Mouse (Mus musculus): ENCODE measurements around the gene Gpsm3. TPM values are rescaled to one million over a fixed set of nuclear protein-coding genes. Genes with fewer than 3 reads are reported as not detected.
"Not testable (repeated sequence)": the region's sequence is repeated elsewhere in the genome, so short reads cannot be mapped to it uniquely, and the experiment has no call there.

Gpsm3 gene
- polyA plus RNA-seq (2016; fragmentation: Nextera tagmentation; extraction: Ambion mirVana) = 2.6 and 3.8 TPM in 2 replicates

GRCm38 (mm10) chr17:34589681-34590101 is at the start of gene Gpsm3:
TSS of gene Gpsm3 (plus strand) at chr17:34589806.
- Histone ChIP-seq H3K9me3 (no peaks in the 10 kb centered on the region), H3K27me3 (no peaks in the 10 kb centered on the region), H3K9ac (replicated peaks) (peak within 1 kb of the TSS; percentile 18; the same call in 1 of the 2 replicates), H3K4me3 (replicated peaks) (0 out of 2 replicates have a peak within 1 kb of the TSS, but pooled peaks have one; percentile 73), H3K27ac (peak within 1 kb of the TSS; percentile 100), H3K36me3 (peaks cover 8% of the 10 kb centered on the region), H3K4me2 (peak within 1 kb of the TSS; percentile 97), H3K4me1 (replicated peaks) (peaks cover 65% of the 10 kb centered on the region)
- ATAC-seq (ENCODE audit: insufficient number of reproducible peaks, insufficient read depth, low FRiP score, low TSS enrichment, low read depth) = no peak
- 11% methylated on average over 7 of the region's 7 CpGs for WGBS

- H3K4me1 ChIP-seq (replicated peaks); ATAC-seq (ENCODE audit: insufficient number of reproducible peaks, insufficient read depth, low FRiP score, low TSS enrichment, low read depth); H3K9ac ChIP-seq (replicated peaks); H3K9me3 ChIP-seq; H3K4me2 ChIP-seq; H3K27ac ChIP-seq; H3K4me3 ChIP-seq (replicated peaks); H3K36me3 ChIP-seq; H3K27me3 ChIP-seq: not testable (repeated sequence)
- 94% methylated on average over 13 of the region's 13 CpGs for WGBS
These were observed 46.0 kb upstream of the Gpsm3 start for GRCm38 (mm10) chr17:34543567-34543966.

GRCm38 (mm10) chr17:34546797-34547196 is 42.8 kb upstream of the Gpsm3 start:
- H3K4me2 ChIP-seq = no peak overlapping the region
- H3K27me3 ChIP-seq = peaks cover 1% of the 10 kb centered on the region; the same call in 1 of the 2 replicates
- no peaks in the 10 kb centered on the region for H3K9me3 ChIP-seq
- H3K27ac ChIP-seq = no peak overlapping the region
- H3K4me1 ChIP-seq (replicated peaks) = no peaks in the 10 kb centered on the region
- 100% methylated on average over 1 of the region's 1 CpGs for WGBS
- no peak overlapping the region for H3K9ac ChIP-seq (replicated peaks)
- no peak for ATAC-seq (ENCODE audit: insufficient number of reproducible peaks, insufficient read depth, low FRiP score, low TSS enrichment, low read depth)
- no peaks in the 10 kb centered on the region for H3K36me3 ChIP-seq
- no peak overlapping the region for H3K4me3 ChIP-seq (replicated peaks)

GRCm38 (mm10) chr17:34547601-34548000 is 42.0 kb upstream of the Gpsm3 start:
- H3K9ac ChIP-seq (replicated peaks) = no peak overlapping the region
- no peak for ATAC-seq (ENCODE audit: insufficient number of reproducible peaks, insufficient read depth, low FRiP score, low TSS enrichment, low read depth)

GRCm38 (mm10) chr17:34549156-34549555 is 40.5 kb upstream of the Gpsm3 start:
- no peaks in the 10 kb centered on the region for H3K36me3 ChIP-seq
- H3K9me3 ChIP-seq = no peaks in the 10 kb centered on the region
- no peak overlapping the region for H3K4me3 ChIP-seq (replicated peaks)
- no peak overlapping the region for H3K27ac ChIP-seq
- WGBS = 98% methylated on average over 3 of the region's 3 CpGs
- no peak for ATAC-seq (ENCODE audit: insufficient number of reproducible peaks, insufficient read depth, low FRiP score, low TSS enrichment, low read depth)
- no peak overlapping the region for H3K9ac ChIP-seq (replicated peaks)
- no peak overlapping the region for H3K4me2 ChIP-seq
- no peaks in the 10 kb centered on the region for H3K4me1 ChIP-seq (replicated peaks)
- peaks cover 3% of the 10 kb centered on the region; the same call in 1 of the 2 replicates for H3K27me3 ChIP-seq

More at GRCm38 (mm10) chr17:34547601-34548000, 42.0 kb upstream of the Gpsm3 start:
- 90% methylated on average over 4 of the region's 4 CpGs for WGBS
- Histone ChIP-seq H3K36me3 (no peaks in the 10 kb centered on the region), H3K4me2 (no peak overlapping the region), H3K9me3 (no peaks in the 10 kb centered on the region), H3K27me3 (peaks cover 3% of the 10 kb centered on the region; the same call in 1 of the 2 replicates), H3K4me1 (replicated peaks) (no peaks in the 10 kb centered on the region), H3K27ac (no peak overlapping the region), H3K4me3 (replicated peaks) (no peak overlapping the region)

- H3K4me1 ChIP-seq (replicated peaks) = no peaks in the 10 kb centered on the region
- no peak overlapping the region for H3K4me2 ChIP-seq
- no peaks in the 10 kb centered on the region for H3K9me3 ChIP-seq
- 76% methylated on average over 2 of the region's 2 CpGs for WGBS
- no peak overlapping the region for H3K9ac ChIP-seq (replicated peaks)
- no peak for ATAC-seq (ENCODE audit: insufficient number of reproducible peaks, insufficient read depth, low FRiP score, low TSS enrichment, low read depth)
- no peaks in the 10 kb centered on the region for H3K36me3 ChIP-seq
- H3K27me3 ChIP-seq = peaks cover 3% of the 10 kb centered on the region; the same call in 1 of the 2 replicates
- no peak overlapping the region for H3K4me3 ChIP-seq (replicated peaks)
- H3K27ac ChIP-seq = no peak overlapping the region
These were observed 39.8 kb upstream of the Gpsm3 start for GRCm38 (mm10) chr17:34549843-34550242.

GRCm38 (mm10) chr17:34555483-34555882 is 34.1 kb upstream of the Gpsm3 start:
- peaks cover 7% of the 10 kb centered on the region; the same call in 1 of the 2 replicates for H3K27me3 ChIP-seq
- H3K4me3 ChIP-seq (replicated peaks) = no peak overlapping the region
- no peak overlapping the region for H3K27ac ChIP-seq
- no peak overlapping the region for H3K4me2 ChIP-seq
- H3K36me3 ChIP-seq = no peaks in the 10 kb centered on the region
- WGBS = 29% methylated on average over 5 of the region's 5 CpGs
- H3K9me3 ChIP-seq = no peaks in the 10 kb centered on the region
- H3K4me1 ChIP-seq (replicated peaks) = no peaks in the 10 kb centered on the region
- H3K9ac ChIP-seq (replicated peaks) = no peak overlapping the region
- no peak for ATAC-seq (ENCODE audit: insufficient number of reproducible peaks, insufficient read depth, low FRiP score, low TSS enrichment, low read depth)

- ATAC-seq (ENCODE audit: insufficient number of reproducible peaks, insufficient read depth, low FRiP score, low TSS enrichment, low read depth) = no peak
- 85% methylated on average over 8 of the region's 8 CpGs for WGBS
- H3K9ac ChIP-seq (replicated peaks) = no peak overlapping the region
These were observed 33.2 kb upstream of the Gpsm3 start for GRCm38 (mm10) chr17:34556406-34556805.

GRCm38 (mm10) chr17:34557411-34557810 is 32.2 kb upstream of the Gpsm3 start:
- Histone ChIP-seq H3K27me3 (0 out of 2 replicates have a peak, but pooled peaks cover 4% of the 10 kb centered on the region), H3K36me3 (no peaks in the 10 kb centered on the region), H3K27ac (no peak overlapping the region), H3K4me3 (replicated peaks) (no peak overlapping the region), H3K4me2 (no peak overlapping the region), H3K4me1 (replicated peaks) (0 out of 2 replicates have a peak, but pooled peaks cover 3% of the 10 kb centered on the region), H3K9me3 (no peaks in the 10 kb centered on the region), H3K9ac (replicated peaks) (no peak overlapping the region)
- no peak for ATAC-seq (ENCODE audit: insufficient number of reproducible peaks, insufficient read depth, low FRiP score, low TSS enrichment, low read depth)
- 43% methylated on average over 11 of the region's 11 CpGs for WGBS

More at GRCm38 (mm10) chr17:34556406-34556805, 33.2 kb upstream of the Gpsm3 start:
- Histone ChIP-seq H3K36me3 (no peaks in the 10 kb centered on the region), H3K4me1 (replicated peaks) (0 out of 2 replicates have a peak, but pooled peaks cover 3% of the 10 kb centered on the region), H3K9me3 (no peaks in the 10 kb centered on the region), H3K27ac (no peak overlapping the region), H3K4me3 (replicated peaks) (no peak overlapping the region), H3K4me2 (no peak overlapping the region), H3K27me3 (peaks cover 7% of the 10 kb centered on the region; the same call in 1 of the 2 replicates)

GRCm38 (mm10) chr17:34559116-34559515 is 30.5 kb upstream of the Gpsm3 start:
- Histone ChIP-seq H3K4me1 (replicated peaks) (peaks cover 7% of the 10 kb centered on the region), H3K9me3 (no peaks in the 10 kb centered on the region), H3K27me3 (0 out of 2 replicates have a peak, but pooled peaks cover 4% of the 10 kb centered on the region), H3K36me3 (no peaks in the 10 kb centered on the region), H3K9ac (replicated peaks) (no peak overlapping the region), H3K4me2 (no peak overlapping the region), H3K4me3 (replicated peaks) (no peak overlapping the region), H3K27ac (no peak overlapping the region)
- 90% methylated on average over 7 of the region's 7 CpGs for WGBS
- no peak for ATAC-seq (ENCODE audit: insufficient number of reproducible peaks, insufficient read depth, low FRiP score, low TSS enrichment, low read depth)

- Histone ChIP-seq H3K9ac (replicated peaks) (no peak overlapping the region), H3K4me1 (replicated peaks) (peaks cover 14% of the 10 kb centered on the region), H3K9me3 (no peaks in the 10 kb centered on the region), H3K4me3 (replicated peaks) (no peak overlapping the region), H3K4me2 (no peak overlapping the region), H3K36me3 (no peaks in the 10 kb centered on the region), H3K27me3 (0 out of 2 replicates have a peak, but pooled peaks cover 4% of the 10 kb centered on the region), H3K27ac (no peak overlapping the region)
- WGBS = 23% methylated on average over 15 of the region's 15 CpGs
- no peak for ATAC-seq (ENCODE audit: insufficient number of reproducible peaks, insufficient read depth, low FRiP score, low TSS enrichment, low read depth)
These were observed 29.7 kb upstream of the Gpsm3 start for GRCm38 (mm10) chr17:34559895-34560294.

GRCm38 (mm10) chr17:34560438-34560837 is 29.2 kb upstream of the Gpsm3 start:
- no peaks in the 10 kb centered on the region for H3K36me3 ChIP-seq
- peaks cover 4% of the 10 kb centered on the region; the same call in 1 of the 2 replicates for H3K27me3 ChIP-seq
- H3K9me3 ChIP-seq = no peaks in the 10 kb centered on the region
- H3K4me3 ChIP-seq (replicated peaks) = no peak overlapping the region
- H3K9ac ChIP-seq (replicated peaks) = no peak overlapping the region
- H3K4me1 ChIP-seq (replicated peaks) = peaks cover 18% of the 10 kb centered on the region
- no peak for ATAC-seq (ENCODE audit: insufficient number of reproducible peaks, insufficient read depth, low FRiP score, low TSS enrichment, low read depth)
- no peak overlapping the region for H3K27ac ChIP-seq
- H3K4me2 ChIP-seq = no peak overlapping the region
- WGBS = 93% methylated on average over 6 of the region's 6 CpGs

Measured in limb, embryonic 12.5 days (tissue).